Mouse (Mus musculus): ENCODE results near the gene Fbxo34.
"Not testable (repeated sequence)": the region's sequence is repeated elsewhere in the genome, so short reads cannot be mapped to it uniquely, and the experiment has no call there.

Fbxo34 gene

GRCm38 (mm10) chr14:47450121-47450520 is at the start of gene Fbxo34:
Gene Fbxo34, plus strand, starts transcription at chr14:47450421.
- DNase-seq: not testable (repeated sequence)

GRCm38 (mm10) chr14:47402735-47403134 is 47.5 kb upstream of the Fbxo34 start:
- DNase-seq: no peak

- DNase-seq: no peak
These were observed 44.2 kb upstream of the Fbxo34 start for GRCm38 (mm10) chr14:47406000-47406399.

- no peak for DNase-seq
These were observed 32.9 kb upstream of the Fbxo34 start for GRCm38 (mm10) chr14:47417346-47417745.

GRCm38 (mm10) chr14:47417775-47418665 is 32.2 kb upstream of the Fbxo34 start, which contains the start of gene Dlgap5:
Gene Dlgap5, minus strand, starts transcription at chr14:47418407.
- DNase-seq: peak; percentile 94

- DNase-seq: no peak
These were observed 31.6 kb upstream of the Fbxo34 start for GRCm38 (mm10) chr14:47418666-47418991.

- no peak for DNase-seq
These were observed 31.1 kb upstream of the Fbxo34 start for GRCm38 (mm10) chr14:47419034-47419625.

GRCm38 (mm10) chr14:47419723-47420276 is 30.4 kb upstream of the Fbxo34 start:
- DNase-seq: no peak

- no peak for DNase-seq
These were observed 28.6 kb upstream of the Fbxo34 start for GRCm38 (mm10) chr14:47421606-47422005.

GRCm38 (mm10) chr14:47422466-47422865 is 27.8 kb upstream of the Fbxo34 start:
- no peak for DNase-seq

- no peak for DNase-seq
These were observed 17.2 kb upstream of the Fbxo34 start for GRCm38 (mm10) chr14:47432987-47433386.

- no peak for DNase-seq
These were observed 11.3 kb upstream of the Fbxo34 start for GRCm38 (mm10) chr14:47438947-47439346.

- no peak for DNase-seq
These were observed 5.3 kb upstream of the Fbxo34 start for GRCm38 (mm10) chr14:47444907-47445306.

- no peak for DNase-seq
These were observed 4.7 kb upstream of the Fbxo34 start for GRCm38 (mm10) chr14:47445331-47446095.

- no peak for DNase-seq
These were observed 9.3 kb downstream of the Fbxo34 start for GRCm38 (mm10) chr14:47459556-47459955.

- no peak for DNase-seq
These were observed 11.8 kb downstream of the Fbxo34 start for GRCm38 (mm10) chr14:47461997-47462396.

GRCm38 (mm10) chr14:47462453-47462852 is 12.2 kb downstream of the Fbxo34 start:
- no peak for DNase-seq

- no peak for DNase-seq
These were observed 12.7 kb downstream of the Fbxo34 start for GRCm38 (mm10) chr14:47462877-47463460.

- no peak for DNase-seq
These were observed 14.2 kb downstream of the Fbxo34 start for GRCm38 (mm10) chr14:47464426-47464825.

- DNase-seq: no peak
These were observed 15.4 kb downstream of the Fbxo34 start for GRCm38 (mm10) chr14:47465468-47466175.

GRCm38 (mm10) chr14:47472359-47472742 is 22.1 kb downstream of the Fbxo34 start:
- DNase-seq: peak; percentile 97
